Mouse (Mus musculus) heart, adult 9 months (tissue): Measurements from ENCODE around the gene Tnc.

ENCODE experiments used
- DNase-seq, 2 experiments: peaks; one replicate each; pipeline ENCODE4 v3.0.0; 2022; ENCODE audit warnings: low spot score in 2 of 2

The Tnc gene

GRCm38 (mm10) chr4:64046831-64047493 is at the start of gene Tnc:
Tnc (minus strand) TSS chr4:64047015.
- DNase-seq = peak in 1 of 2 experiments; percentile 8

GRCm38 (mm10) chr4:64094221-64094620 is 47.4 kb upstream of the Tnc start:
- no peak for DNase-seq

DNA sequence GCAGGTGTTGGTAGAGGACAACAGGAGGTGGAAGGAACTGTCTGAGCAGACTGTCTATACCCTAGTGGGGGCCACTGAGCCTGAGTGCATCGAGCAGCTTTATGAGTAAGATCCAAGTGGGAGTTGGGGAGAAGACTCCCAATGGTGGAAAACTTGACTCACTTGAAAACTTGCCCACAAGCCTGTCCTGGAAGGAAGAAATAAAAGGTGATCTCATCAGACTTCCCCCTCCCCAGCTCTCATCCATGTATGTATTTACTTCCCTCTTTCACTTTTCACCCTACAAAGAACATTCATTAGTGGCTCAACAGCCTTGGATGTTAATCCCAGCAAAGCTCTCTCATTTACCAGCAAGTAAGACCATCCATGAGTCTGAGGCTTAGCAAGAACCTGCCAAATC is 46.0 kb upstream of the Tnc start:
- DNase-seq = no peak

DNA sequence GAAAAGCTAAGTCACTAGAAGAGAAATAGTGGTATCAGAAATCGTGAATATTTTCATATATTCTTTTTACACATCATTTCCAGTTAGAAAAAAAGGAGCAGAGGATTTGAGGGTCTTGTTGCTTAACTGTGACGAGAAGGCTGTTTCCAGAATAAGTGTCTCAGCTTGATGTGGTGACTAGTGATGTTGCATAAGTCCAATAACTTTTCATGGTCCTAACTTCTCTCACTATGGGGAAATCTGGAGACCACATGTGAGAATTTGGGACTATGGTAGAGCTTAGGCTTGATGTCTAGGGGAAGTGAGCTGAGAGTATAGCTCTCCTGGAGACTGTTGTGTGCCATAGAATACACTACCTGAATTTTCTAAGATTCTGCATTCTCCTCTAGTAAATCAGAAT is 42.6 kb upstream of the Tnc start:
- DNase-seq = no peak

DNA sequence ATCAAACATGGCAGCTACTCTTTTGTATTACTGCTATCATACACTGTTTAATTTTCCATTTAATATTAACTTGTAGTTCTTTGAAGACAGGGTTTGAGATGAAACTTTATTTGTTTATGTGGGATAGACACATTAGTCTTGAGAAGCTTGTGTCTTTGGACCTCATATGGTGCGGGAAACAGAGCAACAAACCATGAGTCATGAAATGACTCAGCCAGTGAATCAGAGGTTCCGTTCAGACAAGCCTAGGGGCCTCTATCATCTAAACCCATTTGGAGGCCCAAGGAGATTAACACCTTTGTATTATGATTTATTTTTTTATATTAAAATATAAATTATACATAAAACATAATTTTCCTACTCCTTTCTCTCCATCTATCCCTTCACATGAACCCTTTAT is 40.9 kb upstream of the Tnc start:
- DNase-seq = no peak

GRCm38 (mm10) chr4:64085993-64086567 is 39.3 kb upstream of the Tnc start:
- DNase-seq = no peak

- no peak for DNase-seq
Measured at GRCm38 (mm10) chr4:64083858-64084257, 37.0 kb upstream of the Tnc start.

DNA sequence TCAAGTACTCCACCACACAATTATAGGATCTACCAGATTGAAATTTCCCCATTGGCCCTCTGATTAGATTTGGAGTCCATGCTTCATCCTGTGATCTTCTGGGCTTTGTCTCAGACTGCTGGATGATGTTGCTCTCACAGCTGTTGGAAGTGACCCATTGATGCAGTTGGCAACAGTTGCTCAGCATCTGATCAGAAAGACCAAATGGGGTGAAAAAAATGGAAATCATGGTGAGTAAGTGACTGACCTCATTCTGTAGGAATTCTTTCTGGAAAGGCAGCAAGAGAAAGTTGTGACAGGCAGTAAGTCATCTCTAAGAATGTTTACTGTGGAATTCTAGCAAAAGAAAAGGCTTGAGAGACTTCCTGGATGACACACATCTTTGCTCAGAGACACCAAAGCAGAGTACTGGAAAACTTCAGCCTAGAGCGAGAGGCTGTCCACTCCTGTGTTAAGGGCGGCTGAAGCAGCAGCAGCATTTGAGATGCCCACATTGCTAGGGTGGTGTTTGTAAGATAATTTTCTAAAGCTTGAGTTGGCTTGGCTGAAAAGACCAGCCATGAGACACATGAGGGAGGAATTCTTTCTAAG is 31.3 kb upstream of the Tnc start:
- peak; percentile 74 to 80 for DNase-seq

DNA sequence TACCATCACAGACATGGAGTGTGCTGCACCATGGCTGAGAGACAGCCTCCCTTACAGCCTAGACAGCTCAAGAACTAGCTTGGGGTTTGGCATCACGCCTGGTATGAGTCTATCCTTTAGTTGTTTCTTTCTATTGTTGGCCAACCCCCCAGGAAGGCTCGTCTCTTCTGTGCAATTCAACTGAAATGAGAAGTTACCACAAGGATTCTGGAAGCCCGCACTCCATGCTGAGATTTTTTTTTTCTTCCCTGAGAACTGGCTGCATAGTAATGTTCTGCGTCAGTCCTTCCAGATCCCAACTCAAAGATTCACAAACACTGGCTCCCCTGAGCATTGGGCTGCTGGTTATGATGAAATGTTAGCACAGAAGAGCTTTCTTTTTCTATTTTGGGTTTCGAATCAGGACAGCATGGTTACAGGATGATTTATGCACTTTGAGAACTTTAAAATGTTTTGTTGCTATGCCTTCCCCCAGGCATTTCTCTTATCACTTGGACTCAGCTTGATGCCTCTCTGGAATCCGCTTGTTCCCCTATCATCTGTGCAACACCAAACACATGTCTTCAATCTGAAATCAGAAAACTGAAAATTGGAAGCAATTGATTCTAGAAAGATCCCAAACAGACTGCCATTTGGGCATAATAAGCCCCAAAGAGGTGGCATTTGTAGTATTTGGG is 29.7 kb upstream of the Tnc start:
- DNase-seq = peak; percentile 76

DNA sequence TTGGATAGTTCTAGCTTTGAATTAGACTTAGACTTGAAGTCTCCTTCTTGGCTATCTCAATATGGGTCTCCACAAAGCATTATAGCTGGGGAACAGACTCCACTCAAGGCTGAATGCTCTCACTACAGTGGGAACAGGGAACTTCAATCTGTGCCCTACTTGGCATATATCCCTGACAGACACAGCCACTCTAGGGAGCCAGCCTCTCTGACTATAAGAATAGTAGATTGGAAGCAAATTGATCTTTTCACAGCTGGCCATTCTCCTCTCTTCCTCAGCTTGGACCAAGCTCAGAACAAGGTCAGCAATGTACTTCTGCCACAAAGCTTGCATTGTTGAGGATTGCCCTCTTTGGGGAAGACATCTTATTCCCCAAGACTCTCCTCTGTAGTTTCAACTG is 27.9 kb upstream of the Tnc start:
- no peak for DNase-seq

GRCm38 (mm10) chr4:64067394-64067793 is 20.6 kb upstream of the Tnc start:
- DNase-seq = no peak

DNA sequence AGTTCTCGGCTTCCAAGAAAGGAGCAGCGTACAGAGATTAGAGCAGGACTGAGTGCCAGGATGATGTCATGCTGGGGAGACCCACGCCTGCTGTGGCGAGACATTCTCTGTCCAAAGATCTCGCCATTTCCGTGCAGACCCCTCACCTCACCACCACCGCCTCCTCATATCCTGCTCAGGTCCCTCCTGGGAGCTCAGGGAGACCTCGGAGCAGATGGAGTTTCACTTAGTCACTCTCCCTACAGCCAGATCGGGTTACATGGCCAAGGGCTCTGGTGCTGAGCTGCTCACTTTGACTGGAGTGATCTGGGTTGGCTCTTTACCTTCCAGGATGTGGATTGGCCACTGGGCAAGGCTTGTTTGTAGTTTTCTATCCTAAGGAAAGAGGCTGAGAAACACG is 18.5 kb upstream of the Tnc start:
- peak in 1 of 2 experiments; percentile 6 for DNase-seq

GRCm38 (mm10) chr4:64058856-64059231 is 12.0 kb upstream of the Tnc start:
- DNase-seq = no peak

DNA sequence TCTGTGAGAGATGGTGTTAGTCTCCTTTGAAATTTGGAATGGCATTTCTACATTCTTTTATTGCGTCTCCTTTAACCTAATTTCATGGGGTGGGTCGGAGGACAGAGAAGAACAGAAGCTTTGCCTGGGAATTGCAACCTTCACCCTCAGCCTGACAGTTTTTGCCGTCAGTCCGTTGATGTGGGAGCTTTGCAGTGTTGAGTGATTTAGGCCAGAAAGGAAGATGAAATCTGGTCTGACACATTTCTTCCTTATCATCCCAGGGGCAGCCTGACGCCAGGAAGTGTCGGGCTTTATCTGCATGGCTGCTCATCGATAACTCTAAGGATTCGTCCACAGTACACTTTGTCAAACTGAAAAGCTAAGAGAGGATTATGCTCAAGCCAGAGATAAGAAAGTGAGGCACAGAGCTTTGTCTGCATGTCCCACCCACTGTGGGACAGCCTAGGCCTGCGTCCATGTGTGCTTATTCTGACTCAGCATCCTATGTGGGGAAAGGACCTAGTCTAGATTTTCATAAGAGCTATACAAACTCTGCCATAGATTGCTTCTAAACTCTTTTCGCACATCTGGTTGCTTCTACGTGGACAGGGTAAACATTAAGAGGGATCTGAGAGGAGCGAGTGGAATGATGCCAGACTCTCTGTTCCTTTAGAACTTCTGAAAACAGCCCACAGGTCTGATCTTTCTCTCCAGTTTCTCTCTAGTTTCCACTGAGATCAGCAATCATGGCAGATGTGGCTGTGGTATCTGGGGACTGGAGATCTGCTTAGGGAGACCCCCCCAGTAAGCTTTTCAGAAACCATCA is 11.4 kb upstream of the Tnc start:
- no peak for DNase-seq

- DNase-seq = no peak
Measured at GRCm38 (mm10) chr4:64048177-64048576, 1.4 kb upstream of the Tnc start.

DNA sequence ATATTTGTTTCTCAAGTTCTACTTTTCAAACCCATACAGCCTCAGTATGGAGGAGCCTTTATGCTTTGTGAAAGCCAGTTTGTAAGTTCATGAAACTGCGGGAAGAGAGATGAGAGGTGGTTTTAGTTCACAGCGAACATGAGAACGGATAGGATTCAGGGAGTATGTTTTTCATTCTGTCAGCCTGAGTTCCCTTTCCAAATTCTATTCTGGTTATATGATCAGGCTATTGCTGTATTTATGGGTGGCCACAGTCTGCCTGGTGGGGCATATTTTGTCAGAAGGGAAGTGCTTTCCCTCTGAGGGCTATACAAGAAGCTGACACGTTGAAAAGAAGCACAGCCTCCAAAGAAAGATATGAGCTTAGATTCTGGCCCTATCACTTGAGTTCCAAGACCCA is 2.9 kb downstream of the Tnc start:
- no peak for DNase-seq

DNA sequence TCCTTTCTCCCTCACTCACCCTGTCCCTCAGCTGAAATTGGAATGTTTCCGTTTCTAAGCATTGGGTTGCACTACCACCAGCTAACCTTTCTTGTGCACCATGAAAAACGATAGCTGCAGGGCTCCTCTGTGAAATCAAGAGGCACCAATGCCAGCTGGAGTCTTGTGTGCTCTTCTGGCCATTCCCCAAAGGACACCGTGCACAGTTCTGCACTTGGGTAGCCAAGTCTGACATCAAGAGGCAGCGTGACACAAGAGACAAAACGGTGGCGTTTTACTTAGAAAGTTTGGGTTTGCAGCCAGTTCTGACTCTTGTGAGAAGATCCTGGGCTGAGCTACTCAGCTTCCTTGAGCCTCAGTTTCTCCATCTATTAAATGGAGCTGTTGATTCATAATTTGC is 3.4 kb downstream of the Tnc start:
- DNase-seq = no peak

DNA sequence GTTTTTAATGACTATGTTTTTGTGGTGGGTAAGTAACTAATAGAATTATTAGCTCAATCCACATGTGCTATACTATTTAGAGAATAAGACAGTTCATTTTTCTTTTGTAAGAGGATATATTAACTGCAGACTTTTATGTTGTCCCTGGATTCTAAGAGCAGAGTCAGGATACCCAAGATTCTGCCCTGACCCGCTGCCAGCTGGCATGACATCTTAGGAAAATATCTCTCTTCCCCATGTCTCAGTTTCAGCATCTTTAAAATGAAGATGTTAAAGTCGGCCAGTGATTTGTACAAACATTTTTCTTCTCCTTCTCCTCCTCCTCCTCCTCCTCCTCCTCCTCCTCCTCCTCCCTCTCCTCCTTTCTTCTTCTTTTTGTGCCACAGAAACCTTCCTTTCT is 7.7 kb downstream of the Tnc start:
- no peak for DNase-seq

- no peak for DNase-seq
Measured at GRCm38 (mm10) chr4:64037513-64037912, 9.3 kb downstream of the Tnc start.

DNA sequence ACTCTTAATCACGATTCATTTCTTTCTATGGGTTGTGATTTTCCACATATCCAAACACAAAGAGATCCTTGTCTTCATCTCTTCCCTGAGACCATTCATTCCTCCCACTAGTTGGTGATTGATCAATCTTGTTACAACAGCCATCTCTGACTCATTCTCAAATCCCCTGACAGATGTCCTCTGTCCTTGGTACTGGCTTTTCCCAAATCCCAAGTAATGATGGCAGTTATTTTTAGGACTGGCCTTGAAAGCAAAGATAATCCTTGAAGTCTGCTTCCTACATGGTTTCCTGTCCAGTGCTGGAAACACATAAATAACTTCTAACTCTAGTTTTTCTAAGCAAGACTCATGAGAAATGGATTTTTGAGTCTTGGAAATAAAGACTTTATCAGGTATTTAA is 12.1 kb downstream of the Tnc start:
- no peak for DNase-seq

GRCm38 (mm10) chr4:64033191-64033590 is 13.6 kb downstream of the Tnc start:
- DNase-seq = no peak

DNA sequence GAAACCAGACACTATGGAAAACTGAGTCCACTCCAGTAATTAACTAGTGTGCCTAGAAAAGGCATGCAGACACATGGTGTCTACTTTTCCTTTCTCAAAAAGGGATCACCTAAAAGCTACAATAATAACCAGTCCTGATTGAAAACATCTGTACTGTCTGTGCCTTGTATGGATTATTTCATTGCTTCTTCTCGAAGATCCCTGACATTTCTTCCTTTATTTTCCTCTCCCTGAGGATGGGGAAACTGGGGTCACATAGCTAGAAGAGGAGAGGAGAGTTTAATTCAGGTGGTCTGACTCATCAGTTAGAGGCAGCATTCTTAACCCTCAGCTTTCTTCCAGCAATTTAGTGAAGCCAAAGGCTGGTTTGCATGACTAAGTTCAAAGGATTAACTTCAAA is 17.3 kb downstream of the Tnc start:
- no peak for DNase-seq
